Mouse (Mus musculus): Measurements from ENCODE around the gene Swi5. TPM values are rescaled to one million over a fixed set of nuclear protein-coding genes. Genes with fewer than 3 reads are reported as not detected.
"Not testable (repeated sequence)": the region's sequence is repeated elsewhere in the genome, so short reads cannot be mapped to it uniquely, and the experiment has no call there.

The Swi5 gene
- polyA plus RNA-seq, 1 experiment from 2014 or later, result 413 TPM

GRCm38 (mm10) chr2:32308870-32309568 is 21.1 kb upstream of the Swi5 start:
- Histone ChIP-seq H3K9ac (no peak overlapping the region), H3K9me3 (no peaks in the 10 kb centered on the region), H3K36me3 (peaks cover 67% of the 10 kb centered on the region), H3K27ac (0 out of 2 replicates have a peak overlapping the region, but pooled peaks have one; percentile 9), H3K4me2 (replicated peaks) (no peak overlapping the region), H3K27me3 (no peaks in the 10 kb centered on the region), H3K4me1 (peaks cover 25% of the 10 kb centered on the region), H3K4me3 (no peak overlapping the region)
- no peak for ATAC-seq (ENCODE audit: insufficient number of reproducible peaks, insufficient read depth, low FRiP score, low TSS enrichment)
- WGBS, result 78% methylated on average over 16 of the region's 16 CpGs

- Histone ChIP-seq H3K9ac (no peak overlapping the region), H3K27me3 (no peaks in the 10 kb centered on the region), H3K4me1 (peaks cover 25% of the 10 kb centered on the region), H3K4me3 (no peak overlapping the region), H3K36me3 (peaks cover 75% of the 10 kb centered on the region), H3K27ac (0 out of 2 replicates have a peak overlapping the region, but pooled peaks have one; percentile 9), H3K4me2 (replicated peaks) (no peak overlapping the region), H3K9me3 (no peaks in the 10 kb centered on the region)
- 54% methylated on average over 8 of the region's 8 CpGs for WGBS
- no peak for ATAC-seq (ENCODE audit: insufficient number of reproducible peaks, insufficient read depth, low FRiP score, low TSS enrichment)
Measured at GRCm38 (mm10) chr2:32307941-32308760, 20.3 kb upstream of the Swi5 start.

GRCm38 (mm10) chr2:32307247-32307798 is 19.4 kb upstream of the Swi5 start:
- WGBS, result 86% methylated on average over 6 of the region's 6 CpGs

GRCm38 (mm10) chr2:32306176-32306575 is 18.3 kb upstream of the Swi5 start:
- WGBS, result 80% methylated on average over 9 of the region's 9 CpGs
- no peak for ATAC-seq (ENCODE audit: insufficient number of reproducible peaks, insufficient read depth, low FRiP score, low TSS enrichment)
- peaks cover 95% of the 10 kb centered on the region for H3K36me3 ChIP-seq
- H3K27me3 ChIP-seq, result no peaks in the 10 kb centered on the region
- no peaks in the 10 kb centered on the region for H3K9me3 ChIP-seq
- no peak overlapping the region for H3K4me2 ChIP-seq (replicated peaks)
- 0 out of 2 replicates have a peak overlapping the region, but pooled peaks have one; percentile 4 for H3K9ac ChIP-seq
- 0 out of 2 replicates have a peak overlapping the region, but pooled peaks have one; percentile 41 for H3K27ac ChIP-seq
- no peak overlapping the region for H3K4me3 ChIP-seq
- H3K4me1 ChIP-seq, result peaks cover 13% of the 10 kb centered on the region

More at GRCm38 (mm10) chr2:32307247-32307798, 19.4 kb upstream of the Swi5 start:
- no peaks in the 10 kb centered on the region for H3K9me3 ChIP-seq
- 0 out of 2 replicates have a peak overlapping the region, but pooled peaks have one; percentile 41 for H3K27ac ChIP-seq
- no peak overlapping the region for H3K4me3 ChIP-seq
- peaks cover 84% of the 10 kb centered on the region for H3K36me3 ChIP-seq
- no peaks in the 10 kb centered on the region for H3K27me3 ChIP-seq
- H3K4me1 ChIP-seq, result peaks cover 20% of the 10 kb centered on the region
- H3K4me2 ChIP-seq (replicated peaks), result no peak overlapping the region
- no peak overlapping the region for H3K9ac ChIP-seq
- no peak for ATAC-seq (ENCODE audit: insufficient number of reproducible peaks, insufficient read depth, low FRiP score, low TSS enrichment)

- Histone ChIP-seq H3K36me3 (peaks cover 96% of the 10 kb centered on the region), H3K27me3 (no peaks in the 10 kb centered on the region), H3K9ac (0 out of 2 replicates have a peak overlapping the region, but pooled peaks have one; percentile 4)
Measured at GRCm38 (mm10) chr2:32305668-32306067, 17.8 kb upstream of the Swi5 start.

GRCm38 (mm10) chr2:32304145-32304832 is 16.4 kb upstream of the Swi5 start:
- WGBS, result 53% methylated on average over 8 of the region's 8 CpGs
- H3K4me3 ChIP-seq, result no peak overlapping the region
- H3K4me2 ChIP-seq (replicated peaks), result no peak overlapping the region
- peaks cover 93% of the 10 kb centered on the region for H3K36me3 ChIP-seq
- H3K4me1 ChIP-seq, result no peaks in the 10 kb centered on the region
- no peaks in the 10 kb centered on the region for H3K9me3 ChIP-seq
- H3K27me3 ChIP-seq, result no peaks in the 10 kb centered on the region
- no peak overlapping the region for H3K27ac ChIP-seq
- ATAC-seq (ENCODE audit: insufficient number of reproducible peaks, insufficient read depth, low FRiP score, low TSS enrichment), result 0 out of 2 replicates have a peak, but pooled peaks have one; percentile 47
- no peak overlapping the region for H3K9ac ChIP-seq

More at GRCm38 (mm10) chr2:32305668-32306067, 17.8 kb upstream of the Swi5 start:
- 91% methylated on average over 5 of the region's 5 CpGs for WGBS
- H3K4me3 ChIP-seq, result no peak overlapping the region
- H3K27ac ChIP-seq, result 0 out of 2 replicates have a peak overlapping the region, but pooled peaks have one; percentile 19
- H3K4me2 ChIP-seq (replicated peaks), result no peak overlapping the region
- H3K9me3 ChIP-seq, result no peaks in the 10 kb centered on the region
- no peak for ATAC-seq (ENCODE audit: insufficient number of reproducible peaks, insufficient read depth, low FRiP score, low TSS enrichment)
- H3K4me1 ChIP-seq, result peaks cover 7% of the 10 kb centered on the region

- Histone ChIP-seq H3K9ac (no peak overlapping the region), H3K27ac (peak overlapping the region; percentile 17; the same call in 1 of the 2 replicates), H3K4me2 (replicated peaks) (no peak overlapping the region), H3K36me3 (peaks cover 93% of the 10 kb centered on the region), H3K4me3 (no peak overlapping the region), H3K4me1 (no peaks in the 10 kb centered on the region), H3K27me3 (no peaks in the 10 kb centered on the region), H3K9me3 (no peaks in the 10 kb centered on the region)
- ATAC-seq (ENCODE audit: insufficient number of reproducible peaks, insufficient read depth, low FRiP score, low TSS enrichment), result no peak
- WGBS, result 85% methylated on average over 10 of the region's 10 CpGs
Measured at GRCm38 (mm10) chr2:32302952-32303351, 15.1 kb upstream of the Swi5 start.

- H3K36me3 ChIP-seq, result peaks cover 79% of the 10 kb centered on the region
- no peak for ATAC-seq (ENCODE audit: insufficient number of reproducible peaks, insufficient read depth, low FRiP score, low TSS enrichment)
- no peaks in the 10 kb centered on the region for H3K4me1 ChIP-seq
- H3K4me2 ChIP-seq (replicated peaks), result no peak overlapping the region
- H3K27ac ChIP-seq, result no peak overlapping the region
- WGBS, result 89% methylated on average over 4 of the region's 4 CpGs
- H3K9ac ChIP-seq, result no peak overlapping the region
- H3K4me3 ChIP-seq, result no peak overlapping the region
- no peaks in the 10 kb centered on the region for H3K9me3 ChIP-seq
- no peaks in the 10 kb centered on the region for H3K27me3 ChIP-seq
Measured at GRCm38 (mm10) chr2:32299469-32299868, 11.6 kb upstream of the Swi5 start.

- H3K9ac ChIP-seq; H3K27me3 ChIP-seq; H3K9me3 ChIP-seq; H3K27ac ChIP-seq; ATAC-seq (ENCODE audit: insufficient number of reproducible peaks, insufficient read depth, low FRiP score, low TSS enrichment); H3K4me3 ChIP-seq; H3K4me2 ChIP-seq (replicated peaks); H3K4me1 ChIP-seq: not testable (repeated sequence)
- WGBS, result 92% methylated on average over 2 of the region's 2 CpGs
- peaks cover 58% of the 10 kb centered on the region for H3K36me3 ChIP-seq
Measured at GRCm38 (mm10) chr2:32295842-32296241, 8.0 kb upstream of the Swi5 start.

GRCm38 (mm10) chr2:32295285-32295684 is 7.4 kb upstream of the Swi5 start:
- H3K36me3 ChIP-seq, result peaks cover 56% of the 10 kb centered on the region
- H3K9me3 ChIP-seq, result no peaks in the 10 kb centered on the region
- H3K4me2 ChIP-seq (replicated peaks), result no peak overlapping the region
- no peaks in the 10 kb centered on the region for H3K27me3 ChIP-seq
- H3K4me1 ChIP-seq, result no peaks in the 10 kb centered on the region
- no peak overlapping the region for H3K9ac ChIP-seq
- H3K27ac ChIP-seq, result no peak overlapping the region
- no peak overlapping the region for H3K4me3 ChIP-seq
- ATAC-seq (ENCODE audit: insufficient number of reproducible peaks, insufficient read depth, low FRiP score, low TSS enrichment), result no peak
- WGBS, result 85% methylated on average over 3 of the region's 3 CpGs

- peaks cover 47% of the 10 kb centered on the region for H3K36me3 ChIP-seq
- H3K27ac ChIP-seq, result no peak overlapping the region
- no peak overlapping the region for H3K9ac ChIP-seq
- peaks cover 2% of the 10 kb centered on the region for H3K4me1 ChIP-seq
- no peak for ATAC-seq (ENCODE audit: insufficient number of reproducible peaks, insufficient read depth, low FRiP score, low TSS enrichment)
- H3K4me3 ChIP-seq, result no peak overlapping the region
- no peaks in the 10 kb centered on the region for H3K9me3 ChIP-seq
- no peak overlapping the region for H3K4me2 ChIP-seq (replicated peaks)
- H3K27me3 ChIP-seq, result no peaks in the 10 kb centered on the region
- 82% methylated on average over 8 of the region's 8 CpGs for WGBS
Measured at GRCm38 (mm10) chr2:32294348-32294747, 6.5 kb upstream of the Swi5 start.
